Mouse (Mus musculus): Measurements from ENCODE around the gene Snx4. TPM values are rescaled to one million over a fixed set of nuclear protein-coding genes. Genes with fewer than 3 reads are reported as not detected.

Gene Snx4
- polyA plus RNA-seq, 1 experiment from 2014 or later, result 84.3 TPM

DNA sequence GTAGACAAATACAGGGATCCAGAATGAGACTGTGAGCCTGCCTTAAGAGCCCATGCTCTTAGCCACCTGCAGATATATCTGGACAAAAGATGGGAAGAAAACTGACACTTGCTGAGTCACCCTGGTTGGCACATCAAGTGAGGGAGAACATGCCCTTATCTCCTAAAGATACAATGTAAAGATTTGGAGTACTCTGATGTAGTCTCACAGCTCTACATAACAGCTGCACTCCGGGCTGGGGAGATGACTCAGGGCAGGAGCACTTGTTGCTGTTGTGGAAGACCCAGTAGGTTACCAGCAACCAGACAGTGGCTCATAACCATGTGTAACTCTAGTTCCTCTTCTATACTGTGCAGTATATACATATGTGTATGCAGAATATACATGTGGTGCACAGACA, 31.8 kb downstream of the Snx4 start:
- Histone ChIP-seq H3K4me2 (no peak overlapping the region), H3K27me3 (no peaks in the 10 kb centered on the region), H3K4me3 (no peak overlapping the region), H3K36me3 (peaks cover 75% of the 10 kb centered on the region), H3K9me3 (no peaks in the 10 kb centered on the region), H3K27ac (no peak overlapping the region), H3K4me1 (no peaks in the 10 kb centered on the region), H3K9ac (no peak overlapping the region)
- ATAC-seq (ENCODE audit: insufficient number of reproducible peaks, low FRiP score, low TSS enrichment, low read depth), result no peak
- WGBS, result 77% methylated on average over 1 of the region's 1 CpGs

DNA sequence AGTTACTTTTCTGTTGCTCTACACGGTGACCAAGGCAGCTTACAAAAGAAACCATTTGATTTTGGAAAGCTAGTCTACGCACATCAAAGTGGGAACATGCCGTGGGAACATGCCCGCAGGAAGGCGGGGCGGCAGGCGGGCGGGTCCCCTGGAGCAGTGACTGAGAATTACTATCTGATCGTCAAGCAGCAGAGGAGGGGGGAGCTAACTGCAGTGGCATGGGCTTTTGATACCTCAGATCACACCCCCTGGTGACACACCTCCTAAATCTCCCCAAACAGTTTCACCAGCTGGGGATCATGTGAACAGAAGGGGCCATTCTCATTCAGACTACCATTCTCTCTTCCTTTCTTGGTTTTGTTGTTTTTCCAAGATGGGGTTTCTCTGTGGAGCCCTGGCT, 37.3 kb downstream of the Snx4 start:
- Histone ChIP-seq H3K9ac (no peak overlapping the region), H3K27me3 (no peaks in the 10 kb centered on the region), H3K4me1 (no peaks in the 10 kb centered on the region), H3K27ac (no peak overlapping the region), H3K4me3 (no peak overlapping the region), H3K4me2 (no peak overlapping the region), H3K36me3 (peaks cover 88% of the 10 kb centered on the region), H3K9me3 (0 out of 2 replicates have a peak, but pooled peaks cover 4% of the 10 kb centered on the region)
- WGBS, result 78% methylated on average over 9 of the region's 9 CpGs
- no peak for ATAC-seq (ENCODE audit: insufficient number of reproducible peaks, low FRiP score, low TSS enrichment, low read depth)

DNA sequence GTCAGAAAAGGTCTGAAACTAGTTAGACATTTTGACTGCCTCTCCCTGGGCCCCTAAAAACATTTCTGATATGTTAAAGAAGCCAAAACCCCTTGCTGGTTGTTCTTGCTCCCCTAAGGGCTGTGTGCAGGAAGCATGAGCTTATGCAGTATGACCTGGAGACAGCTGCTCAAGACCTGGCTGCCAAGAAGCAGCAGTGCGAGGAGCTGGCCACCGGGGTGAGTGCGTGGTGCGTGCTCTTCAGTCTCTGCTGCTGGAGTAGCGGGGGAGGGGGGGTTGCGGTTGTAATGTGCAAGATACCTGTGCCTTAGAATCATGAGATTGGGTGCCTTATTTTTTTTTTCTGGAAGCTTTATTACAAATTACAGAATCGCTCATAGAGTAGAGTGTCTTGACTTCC, 38.7 kb downstream of the Snx4 start:
- no peak for ATAC-seq (ENCODE audit: insufficient number of reproducible peaks, low FRiP score, low TSS enrichment, low read depth)
- H3K27me3 ChIP-seq, result no peaks in the 10 kb centered on the region
- H3K27ac ChIP-seq, result no peak overlapping the region
- WGBS, result 77% methylated on average over 7 of the region's 7 CpGs
- H3K4me3 ChIP-seq, result no peak overlapping the region
- no peak overlapping the region for H3K4me2 ChIP-seq
- H3K36me3 ChIP-seq, result peaks cover 91% of the 10 kb centered on the region
- no peak overlapping the region for H3K9ac ChIP-seq
- H3K4me1 ChIP-seq, result no peaks in the 10 kb centered on the region
- 0 out of 2 replicates have a peak, but pooled peaks cover 4% of the 10 kb centered on the region for H3K9me3 ChIP-seq

DNA sequence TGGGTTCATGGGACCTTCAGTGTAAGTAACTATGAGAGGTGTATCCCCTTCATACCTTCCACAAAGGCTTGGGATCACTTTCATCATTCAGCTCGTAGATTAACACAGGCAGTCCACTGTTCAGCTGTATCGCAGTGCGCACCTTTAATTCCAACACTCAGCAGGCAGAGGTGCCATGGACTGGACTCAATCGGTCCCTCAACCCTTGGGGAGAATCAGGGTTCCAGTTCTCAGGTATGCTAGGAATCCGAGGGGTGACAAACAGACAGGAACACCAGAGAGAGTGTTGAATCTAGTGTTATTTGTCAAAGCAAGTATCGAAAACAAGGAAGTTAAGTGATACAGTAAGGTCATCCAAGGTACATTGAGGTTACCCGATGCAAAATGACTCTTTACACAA, 41.0 kb downstream of the Snx4 start:
- no peaks in the 10 kb centered on the region for H3K27me3 ChIP-seq
- H3K9ac ChIP-seq, result no peak overlapping the region
- no peak overlapping the region for H3K4me2 ChIP-seq
- H3K4me3 ChIP-seq, result no peak overlapping the region
- WGBS, result 97% methylated on average over 7 of the region's 7 CpGs
- ATAC-seq (ENCODE audit: insufficient number of reproducible peaks, low FRiP score, low TSS enrichment, low read depth), result no peak
- 0 out of 2 replicates have a peak, but pooled peaks cover 4% of the 10 kb centered on the region for H3K9me3 ChIP-seq
- no peak overlapping the region for H3K27ac ChIP-seq
- no peaks in the 10 kb centered on the region for H3K4me1 ChIP-seq
- H3K36me3 ChIP-seq, result peaks cover 97% of the 10 kb centered on the region

DNA sequence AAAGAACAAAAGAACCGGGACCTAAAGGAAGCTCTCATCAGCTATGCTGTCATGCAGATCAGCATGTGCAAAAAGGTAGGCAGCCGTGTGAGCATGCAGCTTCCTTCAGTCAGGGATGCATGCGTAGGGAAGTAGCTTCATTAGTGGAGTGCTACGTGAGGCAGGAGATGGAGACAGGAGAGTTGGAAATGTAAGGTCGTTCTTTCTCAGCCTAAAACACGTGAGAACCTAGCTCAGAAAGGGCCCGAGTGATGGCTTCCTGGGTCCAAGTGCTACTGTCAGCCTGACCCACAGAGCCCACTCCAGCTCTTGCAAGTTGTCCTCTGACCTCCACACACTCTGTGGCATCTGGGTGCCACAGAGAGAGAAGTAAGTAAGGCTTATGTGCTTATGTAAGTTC, 43.4 kb downstream of the Snx4 start:
- 96% methylated on average over 7 of the region's 7 CpGs for WGBS
- no peak overlapping the region for H3K27ac ChIP-seq
- H3K27me3 ChIP-seq, result no peaks in the 10 kb centered on the region
- no peak overlapping the region for H3K4me2 ChIP-seq
- H3K9ac ChIP-seq, result no peak overlapping the region
- 0 out of 2 replicates have a peak, but pooled peaks cover 4% of the 10 kb centered on the region for H3K9me3 ChIP-seq
- no peaks in the 10 kb centered on the region for H3K4me1 ChIP-seq
- H3K4me3 ChIP-seq, result no peak overlapping the region
- H3K36me3 ChIP-seq, result peaks cover 84% of the 10 kb centered on the region
- no peak for ATAC-seq (ENCODE audit: insufficient number of reproducible peaks, low FRiP score, low TSS enrichment, low read depth)

DNA sequence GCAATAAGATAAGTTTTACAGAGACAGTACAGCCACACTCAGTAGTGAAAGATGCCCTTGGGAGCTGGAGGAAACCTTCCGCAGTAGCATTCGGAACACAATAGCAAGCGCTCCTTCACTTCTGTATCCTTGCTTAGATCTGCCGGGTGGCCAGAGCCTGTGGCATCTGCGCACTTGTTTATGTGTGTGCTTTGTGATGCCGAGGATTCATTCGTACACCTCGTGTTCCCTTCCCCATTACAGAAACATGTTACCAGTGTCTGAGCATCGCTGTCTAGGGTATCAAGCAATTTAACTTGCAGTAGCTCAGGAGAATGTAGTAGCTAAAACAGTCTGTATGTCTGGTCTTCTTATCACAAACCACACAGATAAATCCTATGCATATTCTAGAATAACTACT, 44.1 kb downstream of the Snx4 start:
- 96% methylated on average over 9 of the region's 9 CpGs for WGBS
- no peaks in the 10 kb centered on the region for H3K4me1 ChIP-seq
- no peak overlapping the region for H3K4me2 ChIP-seq
- H3K36me3 ChIP-seq, result peaks cover 85% of the 10 kb centered on the region
- H3K9me3 ChIP-seq, result 0 out of 2 replicates have a peak, but pooled peaks cover 4% of the 10 kb centered on the region
- H3K27me3 ChIP-seq, result no peaks in the 10 kb centered on the region
- H3K9ac ChIP-seq, result no peak overlapping the region
- H3K4me3 ChIP-seq, result no peak overlapping the region
- no peak overlapping the region for H3K27ac ChIP-seq
- ATAC-seq (ENCODE audit: insufficient number of reproducible peaks, low FRiP score, low TSS enrichment, low read depth), result no peak

DNA sequence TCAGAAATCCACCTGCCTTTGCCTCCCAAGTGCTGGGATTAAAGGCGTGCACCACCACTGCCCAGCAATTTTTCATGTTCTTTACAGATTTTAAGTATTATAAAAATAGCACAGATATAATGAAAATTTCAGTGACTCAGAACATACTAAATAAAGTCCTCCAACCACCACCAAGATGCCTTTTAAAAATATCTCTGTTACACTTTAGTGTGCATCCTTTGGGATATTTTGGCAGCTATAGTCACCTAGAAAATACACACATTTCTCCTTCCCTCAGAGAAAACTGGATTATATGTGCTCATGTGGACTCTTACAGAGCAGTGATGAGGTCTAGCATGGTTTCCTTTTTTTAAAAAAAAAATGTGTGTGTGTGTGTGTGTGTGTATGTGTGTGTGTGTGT, 46.3 kb downstream of the Snx4 start:
- H3K9me3 ChIP-seq, result no peaks in the 10 kb centered on the region
- no peak overlapping the region for H3K4me2 ChIP-seq
- H3K4me3 ChIP-seq, result no peak overlapping the region
- no peak overlapping the region for H3K27ac ChIP-seq
- peaks cover 70% of the 10 kb centered on the region for H3K36me3 ChIP-seq
- 97% methylated on average over 1 of the region's 1 CpGs for WGBS
- H3K4me1 ChIP-seq, result no peaks in the 10 kb centered on the region
- H3K27me3 ChIP-seq, result no peaks in the 10 kb centered on the region
- no peak for ATAC-seq (ENCODE audit: insufficient number of reproducible peaks, low FRiP score, low TSS enrichment, low read depth)
- H3K9ac ChIP-seq, result no peak overlapping the region

DNA sequence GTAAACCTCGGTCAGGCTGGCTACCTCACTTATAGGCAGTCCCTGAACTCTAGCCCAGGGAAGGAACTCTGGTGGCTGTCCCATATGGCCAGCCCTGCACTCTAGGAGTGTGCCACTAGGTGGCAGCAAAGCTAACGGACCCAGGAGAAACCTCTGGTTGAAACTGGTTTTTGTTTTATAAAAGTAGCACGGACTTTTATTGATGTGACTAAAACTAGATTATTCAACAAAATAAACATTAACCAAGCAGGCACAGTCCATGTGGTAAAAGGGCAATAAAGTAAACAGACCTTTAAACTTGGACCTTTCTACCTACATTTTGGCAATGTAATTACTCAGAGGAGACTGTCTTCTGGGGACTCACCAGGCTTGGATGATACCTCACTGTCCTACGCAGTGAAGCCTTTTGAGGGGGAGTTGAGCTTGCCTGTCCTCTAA, 55.4 kb downstream of the Snx4 start:
- no peak overlapping the region for H3K4me3 ChIP-seq

DNA sequence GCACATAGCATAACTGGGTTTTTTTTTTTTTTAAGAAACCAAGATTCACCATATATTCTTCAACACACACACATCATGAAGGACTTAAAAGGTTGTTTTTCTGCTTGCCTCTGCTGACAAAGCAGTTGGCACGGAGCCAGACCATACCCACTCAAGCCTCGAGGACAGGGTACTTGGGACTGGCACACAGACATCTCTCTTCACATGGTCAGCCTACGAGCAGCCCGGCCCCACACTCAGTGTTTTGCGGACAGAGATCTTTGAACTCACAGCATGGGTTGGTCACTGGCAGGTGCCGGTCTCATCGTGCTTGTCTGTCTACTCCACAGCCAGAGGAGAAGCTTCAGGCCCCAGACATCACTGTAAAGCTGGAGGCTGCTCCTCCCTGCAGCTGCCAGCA, 56.5 kb downstream of the Snx4 start:
- peaks cover 21% of the 10 kb centered on the region for H3K36me3 ChIP-seq
- H3K4me2 ChIP-seq, result no peak overlapping the region
- no peak overlapping the region for H3K4me3 ChIP-seq
- no peaks in the 10 kb centered on the region for H3K4me1 ChIP-seq
- ATAC-seq (ENCODE audit: insufficient number of reproducible peaks, low FRiP score, low TSS enrichment, low read depth), result no peak
- no peak overlapping the region for H3K9ac ChIP-seq
- H3K27me3 ChIP-seq, result no peaks in the 10 kb centered on the region
- H3K9me3 ChIP-seq, result no peaks in the 10 kb centered on the region
- H3K27ac ChIP-seq, result no peak overlapping the region
- 71% methylated on average over 7 of the region's 7 CpGs for WGBS

More for the DNA sequence above, 55.4 kb downstream of the Snx4 start:
- no peak overlapping the region for H3K27ac ChIP-seq
- 6% methylated on average over 4 of the region's 4 CpGs for WGBS
- H3K27me3 ChIP-seq, result no peaks in the 10 kb centered on the region
- no peak overlapping the region for H3K9ac ChIP-seq
- H3K4me2 ChIP-seq, result peak overlapping the region; percentile 14; the same call in 1 of the 2 replicates
- H3K9me3 ChIP-seq, result no peaks in the 10 kb centered on the region
- H3K36me3 ChIP-seq, result peaks cover 21% of the 10 kb centered on the region
- H3K4me1 ChIP-seq, result no peaks in the 10 kb centered on the region
- no peak for ATAC-seq (ENCODE audit: insufficient number of reproducible peaks, low FRiP score, low TSS enrichment, low read depth)

DNA sequence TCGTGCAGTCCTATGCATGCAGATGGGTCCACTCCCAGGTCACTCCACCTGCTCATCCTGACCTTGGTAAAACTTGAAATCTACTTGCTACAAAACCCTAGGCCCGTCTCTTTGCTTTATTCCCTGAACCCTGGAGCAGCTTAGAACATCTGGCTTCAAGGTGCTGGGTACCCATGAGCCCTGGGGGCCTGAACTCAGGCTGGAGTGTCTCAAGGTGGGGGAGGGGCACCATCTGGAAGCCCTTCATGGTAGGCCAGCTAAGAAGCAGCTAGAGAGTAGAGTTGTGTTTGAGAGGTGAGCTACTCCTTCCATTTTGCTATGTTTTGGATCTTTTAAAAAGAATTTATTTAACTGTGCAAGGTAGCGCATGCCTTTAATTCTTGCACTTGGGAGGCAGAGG, 57.8 kb downstream of the Snx4 start:
- ATAC-seq (ENCODE audit: insufficient number of reproducible peaks, low FRiP score, low TSS enrichment, low read depth), result no peak
- Histone ChIP-seq H3K9ac (no peak overlapping the region), H3K9me3 (no peaks in the 10 kb centered on the region), H3K4me3 (no peak overlapping the region), H3K36me3 (peaks cover 14% of the 10 kb centered on the region), H3K27me3 (no peaks in the 10 kb centered on the region), H3K4me1 (no peaks in the 10 kb centered on the region), H3K4me2 (no peak overlapping the region), H3K27ac (no peak overlapping the region)
- 67% methylated on average over 3 of the region's 3 CpGs for whole genome bisulfite sequencing

DNA sequence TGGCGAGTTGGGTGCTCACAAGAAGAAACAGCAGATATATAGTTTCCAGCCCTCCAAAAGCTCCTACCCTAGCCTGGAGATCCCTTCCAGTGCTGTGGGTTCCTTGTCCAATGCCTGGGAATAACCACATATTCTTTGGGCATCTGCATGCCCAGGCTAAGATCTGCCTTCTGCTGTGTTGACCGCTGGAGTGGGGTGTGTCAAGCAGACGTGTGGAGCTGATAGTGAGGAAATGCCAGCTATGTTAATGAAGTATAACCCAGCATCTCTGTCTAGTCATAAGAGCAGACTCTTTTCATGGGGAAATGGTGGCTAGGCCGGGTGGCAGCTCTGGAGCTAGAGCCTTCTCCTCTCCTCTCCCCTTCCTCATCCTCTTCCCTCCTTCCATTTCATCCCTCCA, 64.4 kb downstream of the Snx4 start:
- Histone ChIP-seq H3K4me3 (no peak overlapping the region), H3K4me1 (peaks cover 11% of the 10 kb centered on the region), H3K4me2 (no peak overlapping the region), H3K36me3 (no peaks in the 10 kb centered on the region), H3K9me3 (no peaks in the 10 kb centered on the region), H3K9ac (no peak overlapping the region), H3K27me3 (no peaks in the 10 kb centered on the region), H3K27ac (no peak overlapping the region)
- WGBS, result 83% methylated on average over 4 of the region's 4 CpGs
- no peak for ATAC-seq (ENCODE audit: insufficient number of reproducible peaks, low FRiP score, low TSS enrichment, low read depth)

DNA sequence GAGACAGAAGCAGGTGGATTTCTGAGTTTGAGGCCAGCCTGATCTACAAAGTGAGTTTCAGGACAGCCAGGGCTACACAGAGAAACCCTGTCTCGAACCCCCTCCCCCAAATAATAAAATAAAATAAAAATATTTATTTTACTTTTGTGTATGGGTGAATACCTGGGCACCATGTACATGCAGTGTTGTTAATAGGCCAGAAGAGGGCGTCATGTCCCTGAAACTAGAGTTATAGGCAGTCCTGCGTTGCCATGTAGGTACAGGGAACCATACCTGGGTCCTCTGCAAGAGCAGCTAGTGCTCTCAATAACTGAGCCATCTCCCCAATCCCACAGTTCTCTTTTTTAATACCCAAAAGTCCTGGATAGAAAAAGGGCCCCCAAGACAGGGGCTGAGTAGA, 66.4 kb downstream of the Snx4 start:
- Histone ChIP-seq H3K4me2 (no peak overlapping the region), H3K36me3 (no peaks in the 10 kb centered on the region), H3K27me3 (no peaks in the 10 kb centered on the region), H3K27ac (no peak overlapping the region), H3K4me1 (peaks cover 11% of the 10 kb centered on the region), H3K9ac (no peak overlapping the region), H3K9me3 (no peaks in the 10 kb centered on the region), H3K4me3 (no peak overlapping the region)
- no peak for ATAC-seq (ENCODE audit: insufficient number of reproducible peaks, low FRiP score, low TSS enrichment, low read depth)
- WGBS, result 61% methylated on average over 3 of the region's 3 CpGs

DNA sequence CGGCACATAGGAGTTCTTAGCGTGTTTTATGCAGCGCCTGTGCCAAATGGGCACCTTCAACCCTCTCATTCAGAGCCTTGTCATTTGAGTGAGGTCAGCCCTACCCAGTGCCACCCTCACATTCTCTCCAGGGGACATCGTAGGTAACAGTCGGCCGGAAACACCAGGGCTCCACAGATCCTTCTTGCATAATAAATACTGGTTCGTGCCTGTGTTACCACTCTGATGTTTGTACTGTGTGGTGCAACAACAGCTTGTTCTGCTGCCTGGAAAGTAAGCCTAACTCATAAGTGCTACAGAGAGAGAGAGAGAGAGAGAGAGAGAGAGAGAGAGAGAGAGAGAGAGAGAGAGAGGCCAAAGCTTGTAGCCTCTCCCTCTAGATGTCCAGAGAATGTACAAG, 66.8 kb downstream of the Snx4 start:
- Histone ChIP-seq H3K4me3 (no peak overlapping the region), H3K9ac (no peak overlapping the region), H3K4me2 (no peak overlapping the region), H3K27ac (no peak overlapping the region), H3K36me3 (no peaks in the 10 kb centered on the region), H3K27me3 (no peaks in the 10 kb centered on the region), H3K9me3 (no peaks in the 10 kb centered on the region), H3K4me1 (peaks cover 11% of the 10 kb centered on the region)
- 81% methylated on average over 7 of the region's 7 CpGs for WGBS
- no peak for ATAC-seq (ENCODE audit: insufficient number of reproducible peaks, low FRiP score, low TSS enrichment, low read depth)
